Mouse (Mus musculus): Measurements from ENCODE around the gene Ice2.

DNA sequence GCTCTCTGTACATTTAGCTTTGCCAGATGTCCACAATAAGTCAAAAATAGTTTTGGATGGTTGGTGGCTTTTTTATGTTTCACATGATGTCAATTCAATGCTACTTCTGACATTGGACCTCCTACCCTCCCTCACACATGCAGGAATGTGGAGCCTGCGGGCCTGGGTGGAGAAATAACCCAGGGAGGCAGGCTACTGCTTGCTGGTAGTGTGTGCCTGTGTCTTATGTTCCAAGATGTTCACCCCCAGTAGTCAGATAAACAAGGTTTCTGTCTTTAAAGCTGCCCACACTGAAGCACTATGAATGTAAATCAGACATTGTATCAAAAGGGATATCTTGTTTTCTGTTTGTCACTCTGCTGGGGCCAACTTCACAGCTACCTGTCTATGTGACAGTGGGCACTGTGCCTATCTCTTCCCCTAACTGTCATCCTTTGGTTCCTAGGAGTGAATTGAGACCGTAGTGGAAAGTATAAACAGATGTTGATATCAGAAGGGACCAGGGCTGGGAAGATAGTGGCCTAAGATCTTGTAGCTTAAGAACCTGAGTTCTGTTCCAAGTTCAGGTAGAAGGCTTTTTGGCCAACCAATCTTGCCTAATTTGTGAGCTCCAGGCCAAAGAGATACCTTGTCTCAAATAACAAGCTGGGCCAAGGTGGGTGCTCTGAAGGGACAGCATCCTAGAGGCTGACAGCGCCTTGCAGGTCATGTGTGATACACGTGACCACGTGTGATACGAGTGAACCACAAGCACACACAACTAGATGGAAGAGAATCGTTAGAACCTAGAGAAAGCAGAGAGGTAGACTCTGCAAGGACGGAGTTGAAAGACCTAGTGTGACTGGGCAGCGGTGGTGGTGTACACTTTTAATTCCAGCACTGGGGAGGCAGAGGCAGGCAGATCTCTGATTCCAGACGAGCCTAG, 54.4 kb downstream of the Ice2 start:
- TF ChIP-seq CTCF (IDR thresholded peaks at IDR 0.05 in 2 of 3, conservative IDR thresholded peaks at IDR 0.05 in 1 of 3; ENCODE audit: control insufficient read depth in 1 of 3, insufficient read depth in 1 of 3, low read depth in 2 of 3, low read length in 3 of 3, poor library complexity in 1 of 3, severe bottlenecking in 1 of 3) (no peak), MAFK (IDR thresholded peaks at IDR 0.05; ENCODE audit: borderline replicate concordance, low read depth, low read length) (no peak), USF1 (IDR thresholded peaks at IDR 0.05; ENCODE audit: low read depth, low read length) (no peak), MXI1 (IDR thresholded peaks at IDR 0.05; ENCODE audit: low read depth, low read length) (no peak), CHD2 (IDR thresholded peaks at IDR 0.05; ENCODE audit: low read length) (no peak), HCFC1 (IDR thresholded peaks at IDR 0.05; ENCODE audit: low read depth, low read length) (no peak), RCOR1 (IDR thresholded peaks at IDR 0.05; ENCODE audit: low read depth, low read length) (peak; percentile 48; the same call in 1 of the 2 replicates), ZC3H11A (IDR thresholded peaks at IDR 0.05; ENCODE audit: low read depth, low read length) (no peak), EP300 (IDR thresholded peaks at IDR 0.05; ENCODE audit: low read depth in 1 of 2, low read length in 2 of 2) (peak; percentile 84 to 85), GATA1 (IDR thresholded peaks at IDR 0.05; ENCODE audit: low read depth, low read length) (peak; percentile 75)

Measured in MEL (cell line).